Mouse (Mus musculus) G1E (cell line): Measurements from ENCODE around the gene Ntan1. TPM values are rescaled to one million over a fixed set of nuclear protein-coding genes. Genes with fewer than 3 reads are reported as not detected.

Experiments used
- ATAC-seq: 2 replicates; pipeline ENCODE4 v1.8.0; 2016; ENCODE audit warnings: mild to moderate bottlenecking; ENCODE audit not compliant: insufficient number of reproducible peaks, poor library complexity, low FRiP score, severe bottlenecking; ENCODE audit errors: extremely low read depth
- DNase-seq: peaks from one replicate; pipeline ENCODE4 v3.0.0; 2012; ENCODE audit warnings: low spot score
- H3K27me3 ChIP-seq: 2 replicates; pipeline ENCODE4 v1.6.1; 2012; ENCODE audit warnings: mild to moderate bottlenecking, low read length, inconsistent platforms; ENCODE audit not compliant: insufficient read depth
- H3K36me3 ChIP-seq: replicated peaks from 2 replicates; pipeline ENCODE3; 2012; ENCODE audit warnings: mild to moderate bottlenecking, inconsistent platforms
- H3K4me1 ChIP-seq: 2 replicates; pipeline ENCODE4 v1.6.1; 2012; ENCODE audit warnings: low read depth, low read length, inconsistent platforms, mixed read lengths; ENCODE audit not compliant: insufficient read depth
- H3K4me3 ChIP-seq: 2 replicates; pipeline ENCODE4 v1.5.1; 2012; ENCODE audit warnings: low read depth, mild to moderate bottlenecking, inconsistent platforms, low read length, moderate library complexity, mixed read lengths
- H3K9me3 ChIP-seq: replicated peaks from 2 replicates; pipeline ENCODE4 v1.6.1; 2012; ENCODE audit warnings: inconsistent platforms
- CTCF ChIP-seq: IDR thresholded peaks from 2 replicates; pipeline ENCODE4 v1.5.1; 2012; ENCODE audit warnings: low read depth, low read length, inconsistent platforms, mixed read lengths
- GATA1 ChIP-seq: IDR thresholded peaks from 2 replicates; pipeline ENCODE4 v1.6.1; 2012; ENCODE audit warnings: borderline replicate concordance, low read length, inconsistent platforms, mixed read lengths
- GATA2 ChIP-seq: IDR thresholded peaks from 2 replicates; pipeline ENCODE4 v1.6.1; 2012; ENCODE audit warnings: low read depth, low read length, inconsistent platforms, borderline replicate concordance
- POLR2AphosphoS5 ChIP-seq: IDR thresholded peaks from 2 replicates; pipeline ENCODE4 v1.6.1; 2012; ENCODE audit warnings: low read depth, low read length, inconsistent platforms; ENCODE audit not compliant: insufficient replicate concordance
- TAL1 ChIP-seq: conservative IDR thresholded peaks from 2 replicates; pipeline ENCODE4 v1.6.1; 2012; ENCODE audit warnings: low read depth, low read length, inconsistent platforms, mixed read lengths
- polyA plus RNA-seq: library from polyadenylated mRNA; stranded (reverse); fragments of >175 nt; gene quantifications from 2 replicates; pipeline ENCODE4 v1.2.3, GENCODE M21; 2012
- total RNA-seq, 2 experiments: library from RNA; stranded (forward) in 1 of 2; stranded (reverse) in 1 of 2; fragments of 200-1000 nt in 1 of 2; fragments of >200 nt in 1 of 2; fragmentation: Nextera tagmentation in 1 of 2; gene quantifications; 2 replicates each; pipeline ENCODE4 v1.2.3; 2014 to 2017

Ntan1 gene
- total and polyA plus RNA-seq, 3 experiments = 9.2 to 39.7 (median 36.5) TPM

- DNase-seq = no peak
- Histone ChIP-seq H3K27me3 (no peaks in the 10 kb centered on the region), H3K4me1 (peaks cover 12% of the 10 kb centered on the region), H3K9me3 (no peaks in the 10 kb centered on the region), H3K4me3 (no peak overlapping the region), H3K36me3 (peaks cover 54% of the 10 kb centered on the region)
- TF ChIP-seq GATA2 (no peak), GATA1 (no peak), CTCF (no peak), POLR2AphosphoS5 (no peak), TAL1 (no peak)
- no peak for ATAC-seq
Observed at GRCm38 (mm10) chr16:13867910-13868514, 49.4 kb downstream of the Ntan1 start.

- no peak overlapping the region for H3K4me3 ChIP-seq
- no peaks in the 10 kb centered on the region for H3K27me3 ChIP-seq
- no peaks in the 10 kb centered on the region for H3K9me3 ChIP-seq
- ATAC-seq (no peak), DNase-seq (no peak)
- H3K4me1 ChIP-seq = no peaks in the 10 kb centered on the region
- peaks cover 57% of the 10 kb centered on the region for H3K36me3 ChIP-seq
- TF ChIP-seq POLR2AphosphoS5 (no peak), CTCF (no peak), GATA2 (no peak), TAL1 (no peak), GATA1 (no peak)
Observed at GRCm38 (mm10) chr16:13875483-13875882, 56.8 kb downstream of the Ntan1 start.

- TF ChIP-seq GATA2 = no peak
- no peak for TF ChIP-seq GATA1
- Histone ChIP-seq H3K4me1 (no peaks in the 10 kb centered on the region), H3K36me3 (peaks cover 34% of the 10 kb centered on the region), H3K4me3 (no peak overlapping the region), H3K9me3 (no peaks in the 10 kb centered on the region), H3K27me3 (no peaks in the 10 kb centered on the region)
- no peak for ATAC-seq
- DNase-seq = no peak
Observed at GRCm38 (mm10) chr16:13883094-13883774, 64.6 kb downstream of the Ntan1 start.

Other genes with a start within 250 kb of the Ntan1 start
- gene Parn, start 150.7 kb upstream of the Ntan1 start, total RNA-seq (2014; fragmentation: Nextera tagmentation) = 40.1 and 54.1 TPM in 2 replicates
- gene Parn, start 150.7 kb upstream of the Ntan1 start, total RNA-seq (2017) = 53.7 and 54.7 TPM in 2 replicates
- 93.8 and 105 TPM in 2 replicates for gene Parn, start 150.7 kb upstream of the Ntan1 start, polyA plus RNA-seq
- 25.7 and 32.5 TPM in 2 replicates for gene Bfar, start 147.0 kb upstream of the Ntan1 start, total RNA-seq (2014; fragmentation: Nextera tagmentation)
- 34.6 and 35.4 TPM in 2 replicates for gene Bfar, start 147.0 kb upstream of the Ntan1 start, total RNA-seq (2017)
- gene Bfar, start 147.0 kb upstream of the Ntan1 start, polyA plus RNA-seq = 1.5 and 3.5 TPM in 2 replicates
- 8.8 and 11.1 TPM in 2 replicates for gene 3110001I22Rik, start 146.9 kb upstream of the Ntan1 start, total RNA-seq (2014; fragmentation: Nextera tagmentation)
- gene 3110001I22Rik, start 146.9 kb upstream of the Ntan1 start, total RNA-seq (2017) = 13.2 and 15.9 TPM in 2 replicates
- 0.91 and 0.94 TPM in 2 replicates for gene 3110001I22Rik, start 146.9 kb upstream of the Ntan1 start, polyA plus RNA-seq
- gene Pla2g10, start 87.9 kb upstream of the Ntan1 start, total RNA-seq (2014; fragmentation: Nextera tagmentation) = not detected in 2 replicates
- gene Pla2g10, start 87.9 kb upstream of the Ntan1 start, total RNA-seq (2017) = not detected in 2 replicates
- not detected in 2 replicates for gene Pla2g10, start 87.9 kb upstream of the Ntan1 start, polyA plus RNA-seq
- 67.6 and 67.8 TPM in 2 replicates for gene Rrn3, start 38.1 kb upstream of the Ntan1 start, total RNA-seq (2014; fragmentation: Nextera tagmentation)
- gene Rrn3, start 38.1 kb upstream of the Ntan1 start, total RNA-seq (2017) = 65.8 and 72.3 TPM in 2 replicates
- 18.3 and 21.2 TPM in 2 replicates for gene Rrn3, start 38.1 kb upstream of the Ntan1 start, polyA plus RNA-seq
- gene Pdxdc1, start 84.3 kb downstream of the Ntan1 start, total RNA-seq (2014; fragmentation: Nextera tagmentation) = 74.9 and 94.5 TPM in 2 replicates
- 68.8 and 72.1 TPM in 2 replicates for gene Pdxdc1, start 84.3 kb downstream of the Ntan1 start, total RNA-seq (2017)
- 27.1 and 35.5 TPM in 2 replicates for gene Pdxdc1, start 84.3 kb downstream of the Ntan1 start, polyA plus RNA-seq
- gene Mpv17l, start 84.3 kb downstream of the Ntan1 start, total RNA-seq (2014; fragmentation: Nextera tagmentation) = 1.9 and 2.6 TPM in 2 replicates
- gene Mpv17l, start 84.3 kb downstream of the Ntan1 start, total RNA-seq (2017) = 0.98 and 1.2 TPM in 2 replicates
- gene Mpv17l, start 84.3 kb downstream of the Ntan1 start, polyA plus RNA-seq = 0.04 and 0.05 TPM in 2 replicates
- gene 2900011O08Rik, start 167.8 kb downstream of the Ntan1 start, total RNA-seq (2014; fragmentation: Nextera tagmentation) = not detected in 2 replicates
- gene 2900011O08Rik, start 167.8 kb downstream of the Ntan1 start, total RNA-seq (2017) = 0.05 and 0.06 TPM in 2 replicates
- not detected in 2 replicates for gene 2900011O08Rik, start 167.8 kb downstream of the Ntan1 start, polyA plus RNA-seq
- not detected in 2 replicates for gene Ifitm7, start 168.0 kb downstream of the Ntan1 start, total RNA-seq (2014; fragmentation: Nextera tagmentation)
- 0.06 and 0.49 TPM in 2 replicates for gene Ifitm7, start 168.0 kb downstream of the Ntan1 start, total RNA-seq (2017)
- not detected in 2 replicates for gene Ifitm7, start 168.0 kb downstream of the Ntan1 start, polyA plus RNA-seq